ENCODE assay signal across 8 mouse cellular contexts in the genomic region with DNA sequence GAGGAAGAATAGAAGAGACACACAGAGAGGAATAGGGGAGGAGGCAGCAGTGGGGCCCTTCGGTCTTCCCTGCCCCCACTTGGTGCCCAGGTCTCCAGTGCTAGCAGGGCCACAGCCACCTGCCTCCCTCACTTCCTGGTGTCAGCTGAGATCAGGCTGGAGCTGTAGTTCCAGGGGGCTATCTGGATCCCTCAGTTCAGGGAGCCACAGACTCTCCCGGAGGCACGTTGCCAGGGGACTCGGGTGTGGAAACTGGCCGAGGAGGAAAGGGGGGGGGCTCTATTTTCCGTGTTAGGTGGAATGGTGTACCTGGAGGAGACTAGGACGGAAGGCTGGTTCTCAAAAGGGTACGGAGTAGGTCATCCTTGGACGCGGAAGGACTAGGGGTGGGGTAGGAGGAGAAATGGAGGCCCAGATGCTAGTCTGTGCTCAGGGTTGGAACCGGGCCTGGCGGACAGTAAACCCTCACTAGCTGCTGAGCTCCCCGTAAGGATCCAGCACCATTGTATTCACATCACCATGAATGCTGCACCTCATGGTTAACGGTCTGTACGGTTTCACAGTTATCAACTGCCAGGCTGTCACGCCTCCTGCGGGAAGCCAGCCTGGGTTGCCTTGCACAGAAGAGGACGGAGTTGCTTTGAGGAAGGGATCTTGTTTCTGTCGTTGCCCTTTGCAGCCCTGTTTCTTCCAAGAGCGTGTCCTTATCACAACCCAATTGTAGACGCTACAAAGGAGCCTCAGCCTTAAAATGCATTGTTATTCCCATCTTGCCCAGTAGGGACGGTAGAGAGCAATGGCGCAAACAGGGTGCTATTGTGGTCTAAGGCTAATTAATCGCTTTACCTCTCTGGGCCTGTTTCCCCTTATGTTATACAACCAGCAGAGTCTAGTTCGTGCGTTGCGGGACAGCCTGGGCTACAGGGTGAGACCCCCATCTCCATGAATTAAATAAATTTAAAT. TPM values are rescaled to one million over a fixed set of nuclear protein-coding genes. Genes with fewer than 3 reads are reported as not detected.
A peak's percentile ranks its signal among the peaks of the same experiment; 100 is the strongest.
DNase-seq lines count a peak whose midpoint lies in the region; ATAC-seq and TF ChIP-seq lines count a peak whose summit lies in the region.

No protein-coding gene starts in this region.

- H3K4me1 ChIP-seq in forebrain, postnatal 0 days (ENCODE audit: insufficient read depth) = peaks cover 17% of the 10 kb centered on the region; the same call in 1 of the 2 replicates
- peaks cover 32% of the 10 kb centered on the region for H3K4me1 ChIP-seq in intestine, embryonic 15.5 days (replicated peaks)
- H3K4me1 ChIP-seq in limb, embryonic 12.5 days (replicated peaks) = peaks cover 50% of the 10 kb centered on the region
- peaks cover 23% of the 10 kb centered on the region for H3K4me1 ChIP-seq in midbrain, embryonic 14.5 days (ENCODE audit: control insufficient read depth, insufficient read depth, low read length)
- peaks cover 23% of the 10 kb centered on the region for H3K4me1 ChIP-seq in stomach, embryonic 16.5 days (ENCODE audit: control insufficient read depth, insufficient read depth, low read length)

- peak; percentile 48 to 53 for DNase-seq in left cerebral cortex, adult 18-20 months (ENCODE audit: low spot score in 2 of 2)
- no peak for DNase-seq in left cerebral cortex, adult 11 months (ENCODE audit: low spot score)
- DNase-seq in cerebellum, adult 18-20 months = peak; percentile 62 to 77
- peak; percentile 77 for DNase-seq in forebrain, postnatal 0 days
- peak; percentile 70 for DNase-seq in midbrain, embryonic 14.5 days

- H3K4me2 ChIP-seq in forebrain, postnatal 0 days (ENCODE audit: low read depth) = peak overlapping the region; percentile 85
- H3K4me2 ChIP-seq in intestine, embryonic 15.5 days (replicated peaks) = peak overlapping the region; percentile 84
- peak overlapping the region; percentile 77 for H3K4me2 ChIP-seq in limb, embryonic 12.5 days
- peak overlapping the region; percentile 74 for H3K4me2 ChIP-seq in midbrain, embryonic 14.5 days (ENCODE audit: low read length)
- no peak overlapping the region for H3K4me2 ChIP-seq in stomach, embryonic 16.5 days (ENCODE audit: low read depth, low read length)

- H3K9ac ChIP-seq in forebrain, postnatal 0 days = no peak overlapping the region
- 0 out of 2 replicates have a peak overlapping the region, but pooled peaks have one; percentile 2 for H3K9ac ChIP-seq in intestine, embryonic 15.5 days
- no peak overlapping the region for H3K9ac ChIP-seq in limb, embryonic 12.5 days (replicated peaks)
- H3K9ac ChIP-seq in midbrain, embryonic 14.5 days (replicated peaks; ENCODE audit: low read length) = peak overlapping the region; percentile 65; the same call in 1 of the 2 replicates
- H3K9ac ChIP-seq in stomach, embryonic 16.5 days (ENCODE audit: low read length) = peak overlapping the region; percentile 74; the same call in 1 of the 2 replicates

- 44% methylated on average over 27 of the region's 27 CpGs for WGBS in forebrain, postnatal 0 days
- 43% methylated on average over 27 of the region's 27 CpGs for WGBS in intestine, embryonic 15.5 days
- WGBS in limb, embryonic 12.5 days = 54% methylated on average over 27 of the region's 27 CpGs
- 46% methylated on average over 27 of the region's 27 CpGs for WGBS in midbrain, embryonic 14.5 days
- 43% methylated on average over 27 of the region's 27 CpGs for WGBS in stomach, embryonic 16.5 days

- peak overlapping the region; percentile 93 for H3K27ac ChIP-seq in forebrain, postnatal 0 days (ENCODE audit: low read depth, low read length)
- H3K27ac ChIP-seq in intestine, embryonic 15.5 days = peak overlapping the region; percentile 86
- peak overlapping the region; percentile 81; the same call in 1 of the 2 replicates for H3K27ac ChIP-seq in limb, embryonic 12.5 days
- H3K27ac ChIP-seq in midbrain, embryonic 14.5 days (replicated peaks; ENCODE audit: low read depth, low read length) = peak overlapping the region; percentile 94
- H3K27ac ChIP-seq in stomach, embryonic 16.5 days (ENCODE audit: low read length) = peak overlapping the region; percentile 87

- no peak overlapping the region; the same call in 1 of the 2 replicates for H3K4me3 ChIP-seq in forebrain, postnatal 0 days (ENCODE audit: low read depth, low read length)
- no peak overlapping the region for H3K4me3 ChIP-seq in intestine, embryonic 15.5 days (replicated peaks)
- H3K4me3 ChIP-seq in limb, embryonic 12.5 days (replicated peaks) = 0 out of 2 replicates have a peak overlapping the region, but pooled peaks have one; percentile 45
- H3K4me3 ChIP-seq in midbrain, embryonic 14.5 days (replicated peaks; ENCODE audit: low read depth, low read length) = peak overlapping the region; percentile 44; the same call in 1 of the 2 replicates
- no peak overlapping the region for H3K4me3 ChIP-seq in stomach, embryonic 16.5 days (replicated peaks; ENCODE audit: low read length)

- peaks cover under 1% of the 10 kb centered on the region; the same call in 1 of the 2 replicates for H3K27me3 ChIP-seq in forebrain, postnatal 0 days (ENCODE audit: insufficient read depth, low read length)
- H3K27me3 ChIP-seq in intestine, embryonic 15.5 days (replicated peaks) = 0 out of 2 replicates have a peak, but pooled peaks cover 3% of the 10 kb centered on the region
- peaks cover under 1% of the 10 kb centered on the region; the same call in 1 of the 2 replicates for H3K27me3 ChIP-seq in limb, embryonic 12.5 days
- H3K27me3 ChIP-seq in midbrain, embryonic 14.5 days (ENCODE audit: control insufficient read depth, insufficient read depth, low read length) = no peaks in the 10 kb centered on the region; the same call in 1 of the 2 replicates
- no peaks in the 10 kb centered on the region for H3K27me3 ChIP-seq in stomach, embryonic 16.5 days (ENCODE audit: control insufficient read depth, insufficient read depth, low read length)

- H3K9me3 ChIP-seq in forebrain, postnatal 0 days (ENCODE audit: low read length) = no peaks in the 10 kb centered on the region
- no peaks in the 10 kb centered on the region for H3K9me3 ChIP-seq in intestine, embryonic 15.5 days
- no peaks in the 10 kb centered on the region for H3K9me3 ChIP-seq in limb, embryonic 12.5 days
- H3K9me3 ChIP-seq in midbrain, embryonic 14.5 days (ENCODE audit: control insufficient read depth, low read length) = no peaks in the 10 kb centered on the region
- no peaks in the 10 kb centered on the region for H3K9me3 ChIP-seq in stomach, embryonic 16.5 days (replicated peaks; ENCODE audit: control insufficient read depth, low read length)

- peaks cover 16% of the 10 kb centered on the region for H3K36me3 ChIP-seq in forebrain, postnatal 0 days (ENCODE audit: insufficient read depth)
- H3K36me3 ChIP-seq in intestine, embryonic 15.5 days = peaks cover 11% of the 10 kb centered on the region
- H3K36me3 ChIP-seq in limb, embryonic 12.5 days = peaks cover 17% of the 10 kb centered on the region
- peaks cover 16% of the 10 kb centered on the region for H3K36me3 ChIP-seq in midbrain, embryonic 14.5 days (ENCODE audit: control insufficient read depth, insufficient read depth, low read length)
- peaks cover 10% of the 10 kb centered on the region; the same call in 1 of the 2 replicates for H3K36me3 ChIP-seq in stomach, embryonic 16.5 days (ENCODE audit: control insufficient read depth, insufficient read depth, low read length)

- ATAC-seq in forebrain, postnatal 0 days = no peak
- no peak for ATAC-seq in intestine, embryonic 15.5 days
- no peak for ATAC-seq in limb, embryonic 12.5 days (ENCODE audit: insufficient number of reproducible peaks, insufficient read depth, low FRiP score, low TSS enrichment, low read depth)
- no peak for ATAC-seq in midbrain, embryonic 14.5 days (ENCODE audit: low FRiP score, low TSS enrichment)
- ATAC-seq in stomach, embryonic 16.5 days (ENCODE audit: insufficient read depth, low FRiP score) = no peak

- TF ChIP-seq CTCF in forebrain, postnatal 0 days (IDR thresholded peaks at IDR 0.05; ENCODE audit: low read depth) = peak; percentile 97

RNA-seq across cellular contexts. Expression of a gene that starts 1.5 kb away (rescaled TPM):
- 10 to 100 TPM; 61.8 to 63.0 TPM for total RNA-seq in left cerebral cortex, adult 18-20 months (2021)
- 75.1 and 75.3 TPM in 2 replicates for total RNA-seq in forebrain, postnatal 0 days (2014; rRNA removed)
- polyA plus RNA-seq in forebrain, postnatal 0 days (2015; fragmentation: Nextera tagmentation; extraction: Ambion mirVana) = 70.4 and 79.9 TPM in 2 replicates
- 38.7 and 42.8 TPM in 2 replicates for polyA plus RNA-seq in intestine, embryonic 15.5 days (2015; fragmentation: Nextera tagmentation; extraction: Ambion mirVana)
- 42.0 and 46.7 TPM in 2 replicates for polyA plus RNA-seq in limb, embryonic 12.5 days (2016; fragmentation: Nextera tagmentation; extraction: Ambion mirVana)
- polyA plus RNA-seq in midbrain, embryonic 14.5 days (2014; fragmentation: Nextera tagmentation; extraction: Ambion mirVana) = 72.8 and 73.7 TPM in 2 replicates
- polyA plus RNA-seq in stomach, embryonic 16.5 days (2015; fragmentation: Nextera tagmentation; extraction: Ambion mirVana) = 40.5 and 41.9 TPM in 2 replicates

RNA-seq across cellular contexts. Expression of a gene that starts 5.7 kb away (rescaled TPM):
- 1 to 10 TPM; 3.4 to 4.7 TPM for total RNA-seq in left cerebral cortex, adult 18-20 months (2021)
- 1.9 and 5.4 TPM in 2 replicates for total RNA-seq in forebrain, postnatal 0 days (2014; rRNA removed)
- polyA plus RNA-seq in forebrain, postnatal 0 days (2015; fragmentation: Nextera tagmentation; extraction: Ambion mirVana) = 2.7 and 2.8 TPM in 2 replicates
- 9.9 and 10.7 TPM in 2 replicates for polyA plus RNA-seq in intestine, embryonic 15.5 days (2015; fragmentation: Nextera tagmentation; extraction: Ambion mirVana)
- 18.9 and 19.6 TPM in 2 replicates for polyA plus RNA-seq in limb, embryonic 12.5 days (2016; fragmentation: Nextera tagmentation; extraction: Ambion mirVana)
- polyA plus RNA-seq in midbrain, embryonic 14.5 days (2014; fragmentation: Nextera tagmentation; extraction: Ambion mirVana) = 4.4 and 7.3 TPM in 2 replicates
- polyA plus RNA-seq in stomach, embryonic 16.5 days (2015; fragmentation: Nextera tagmentation; extraction: Ambion mirVana) = 4.5 and 6.2 TPM in 2 replicates

RNA-seq across cellular contexts. Expression of a gene that starts 7.0 kb away (rescaled TPM):
- total RNA-seq in left cerebral cortex, adult 18-20 months (2021) = 1 to 10 TPM in 1 of 2 experiments, under 1 TPM in 1; 0.88 to 1.1 TPM
- total RNA-seq in forebrain, postnatal 0 days (2014; rRNA removed) = 0.69 and 0.71 TPM in 2 replicates
- 0.14 and 0.25 TPM in 2 replicates for polyA plus RNA-seq in forebrain, postnatal 0 days (2015; fragmentation: Nextera tagmentation; extraction: Ambion mirVana)
- polyA plus RNA-seq in intestine, embryonic 15.5 days (2015; fragmentation: Nextera tagmentation; extraction: Ambion mirVana) = 1.2 and 1.6 TPM in 2 replicates
- 0.69 and 1.3 TPM in 2 replicates for polyA plus RNA-seq in limb, embryonic 12.5 days (2016; fragmentation: Nextera tagmentation; extraction: Ambion mirVana)
- polyA plus RNA-seq in midbrain, embryonic 14.5 days (2014; fragmentation: Nextera tagmentation; extraction: Ambion mirVana) = 0.63 and 0.78 TPM in 2 replicates
- 1.0 and 1.1 TPM in 2 replicates for polyA plus RNA-seq in stomach, embryonic 16.5 days (2015; fragmentation: Nextera tagmentation; extraction: Ambion mirVana)

RNA-seq across cellular contexts. Expression of a gene that starts 45.2 kb away (rescaled TPM):
- total RNA-seq in left cerebral cortex, adult 18-20 months (2021) = 10 to 100 TPM in 1 of 2 experiments, 1 to 10 TPM in 1; 9.6 to 13.5 TPM
- total RNA-seq in forebrain, postnatal 0 days (2014; rRNA removed) = 23.2 and 33.7 TPM in 2 replicates
- 24.3 and 26.9 TPM in 2 replicates for polyA plus RNA-seq in forebrain, postnatal 0 days (2015; fragmentation: Nextera tagmentation; extraction: Ambion mirVana)
- polyA plus RNA-seq in intestine, embryonic 15.5 days (2015; fragmentation: Nextera tagmentation; extraction: Ambion mirVana) = 14.3 and 15.2 TPM in 2 replicates
- 16.5 and 23.1 TPM in 2 replicates for polyA plus RNA-seq in limb, embryonic 12.5 days (2016; fragmentation: Nextera tagmentation; extraction: Ambion mirVana)
- polyA plus RNA-seq in midbrain, embryonic 14.5 days (2014; fragmentation: Nextera tagmentation; extraction: Ambion mirVana) = 17.6 and 18.5 TPM in 2 replicates
- polyA plus RNA-seq in stomach, embryonic 16.5 days (2015; fragmentation: Nextera tagmentation; extraction: Ambion mirVana) = 19.6 and 20.2 TPM in 2 replicates

RNA-seq across cellular contexts. Expression of a gene that starts 45.5 kb away (rescaled TPM):
- total RNA-seq in left cerebral cortex, adult 18-20 months (2021) = 100 to 1,000 TPM; 218 to 234 TPM
- total RNA-seq in forebrain, postnatal 0 days (2014; rRNA removed) = 191 TPM in 2 replicates
- 576 and 730 TPM in 2 replicates for polyA plus RNA-seq in forebrain, postnatal 0 days (2015; fragmentation: Nextera tagmentation; extraction: Ambion mirVana)
- polyA plus RNA-seq in intestine, embryonic 15.5 days (2015; fragmentation: Nextera tagmentation; extraction: Ambion mirVana) = 471 and 522 TPM in 2 replicates
- polyA plus RNA-seq in limb, embryonic 12.5 days (2016; fragmentation: Nextera tagmentation; extraction: Ambion mirVana) = 410 and 419 TPM in 2 replicates
- polyA plus RNA-seq in midbrain, embryonic 14.5 days (2014; fragmentation: Nextera tagmentation; extraction: Ambion mirVana) = 478 and 643 TPM in 2 replicates
- 426 and 434 TPM in 2 replicates for polyA plus RNA-seq in stomach, embryonic 16.5 days (2015; fragmentation: Nextera tagmentation; extraction: Ambion mirVana)

Comparison
In these comparisons a context has a peak if more than half of its experiments do, and no peak if none do; other contexts are left out.
1. H3K4me3 ChIP-seq: peak in limb, embryonic 12.5 days (single experiment) and midbrain, embryonic 14.5 days (single experiment); none in forebrain, postnatal 0 days (single experiment), intestine, embryonic 15.5 days (single experiment) and stomach, embryonic 16.5 days (single experiment).
2. H3K9ac ChIP-seq: peak in intestine, embryonic 15.5 days (single experiment), midbrain, embryonic 14.5 days (single experiment) and stomach, embryonic 16.5 days (single experiment); none in forebrain, postnatal 0 days (single experiment) and limb, embryonic 12.5 days (single experiment).
3. Peak in every context shown above with its lines, with median percentiles within 50 percentile points of each other: H3K27ac ChIP-seq.